Mouse (Mus musculus) hematopoietic stem cell, adult 5-6 weeks (primary cell): Measurements from ENCODE around the gene Lgi1. TPM values are rescaled to one million over a fixed set of nuclear protein-coding genes. Genes with fewer than 3 reads are reported as not detected.

Experiments used
- ATAC-seq, 2 experiments: fragments of 125-278 bp in 1 of 2; replicated peaks in 1 of 2; 2 replicates each; pipeline ENCODE4 v1.8.0; 2016 to 2017; ENCODE audit warnings: inconsistent platforms in 2 of 2, mild to moderate bottlenecking in 2 of 2, moderate number of reproducible peaks in 2 of 2, low read depth in 1 of 2, moderate TSS enrichment in 1 of 2; ENCODE audit not compliant: low FRiP score in 2 of 2, poor library complexity in 2 of 2, severe bottlenecking in 2 of 2, insufficient read depth in 1 of 2, low TSS enrichment in 1 of 2
- total RNA-seq: library from RNA; stranded (forward); fragments of 172-1452, 232-1000 nt; gene quantifications from 2 replicates; pipeline ENCODE4 v1.2.3, GENCODE M21; 2017

Lgi1 gene
- total RNA-seq, 1 experiment from 2014 or later = not detected

DNA sequence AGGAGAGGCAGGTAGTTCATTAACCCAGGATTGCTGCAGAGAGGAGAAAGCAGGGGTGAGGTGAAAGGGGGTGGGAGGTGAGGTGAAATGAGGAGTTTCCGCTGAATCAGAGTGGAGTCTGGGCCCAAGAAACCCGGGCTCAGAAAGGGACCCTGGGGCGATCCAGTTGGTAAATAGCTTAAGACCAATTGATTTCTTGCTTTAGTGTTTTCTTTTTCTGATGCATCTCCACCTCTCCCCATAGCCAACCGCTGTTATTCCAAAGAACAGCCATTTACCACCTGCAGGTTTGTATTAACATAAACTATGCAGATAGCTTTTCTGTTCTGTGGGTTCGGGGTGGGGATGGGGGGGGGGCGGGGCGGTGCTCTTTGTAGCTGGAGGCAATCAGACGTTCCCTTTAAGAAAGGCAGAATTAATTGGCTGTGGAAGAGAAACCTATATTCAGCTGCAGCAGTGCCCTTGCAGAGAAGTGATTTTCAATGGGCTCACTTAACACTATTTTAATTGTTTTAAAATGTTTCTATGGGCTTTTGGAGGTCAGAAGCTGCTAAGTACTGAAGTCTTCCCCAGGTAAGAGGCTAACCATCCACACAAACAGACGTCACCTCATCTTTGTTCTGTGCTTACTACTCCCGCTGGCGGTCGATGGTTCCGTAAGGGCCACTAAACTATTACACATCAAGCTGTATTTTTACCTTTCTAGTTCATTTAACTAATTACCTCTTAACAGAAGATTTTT is 84.1 kb downstream of the Lgi1 start:
- ATAC-seq = no peak

DNA sequence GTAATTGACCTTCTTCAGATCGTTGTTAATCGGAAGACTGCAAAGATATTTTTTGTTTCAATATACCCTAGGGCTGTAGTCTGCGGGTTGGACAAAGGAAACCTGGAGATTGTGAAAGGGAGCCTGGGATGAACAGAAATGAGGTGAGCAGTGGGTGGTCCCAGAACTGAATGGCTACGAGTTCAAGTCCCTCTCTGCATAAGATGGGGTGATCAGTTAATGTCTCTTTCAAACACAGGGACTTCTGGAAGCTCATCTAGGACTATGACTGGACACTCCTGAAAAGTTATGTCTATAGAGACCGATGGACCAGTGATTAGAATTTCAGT is 84.6 kb downstream of the Lgi1 start:
- ATAC-seq = no peak

DNA sequence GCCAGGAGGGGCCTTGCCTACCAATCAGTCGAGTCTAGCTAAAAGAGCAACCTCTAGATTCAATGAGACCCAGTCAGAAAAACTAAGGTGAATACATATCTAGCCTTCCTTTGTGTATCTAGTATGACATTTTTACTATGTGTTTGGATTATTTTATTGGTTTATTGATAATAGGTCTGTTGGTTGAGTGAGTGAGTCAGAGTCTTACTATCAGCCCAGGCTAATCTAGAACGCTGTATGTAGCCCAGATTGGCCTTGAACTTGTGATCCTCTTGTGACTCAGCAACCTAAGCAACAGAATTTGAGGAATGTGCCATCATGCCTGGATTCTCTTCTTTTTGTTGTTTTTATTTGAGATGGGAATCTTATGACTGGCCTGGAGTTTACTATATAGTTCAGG is 86.9 kb downstream of the Lgi1 start:
- ATAC-seq = no peak

DNA sequence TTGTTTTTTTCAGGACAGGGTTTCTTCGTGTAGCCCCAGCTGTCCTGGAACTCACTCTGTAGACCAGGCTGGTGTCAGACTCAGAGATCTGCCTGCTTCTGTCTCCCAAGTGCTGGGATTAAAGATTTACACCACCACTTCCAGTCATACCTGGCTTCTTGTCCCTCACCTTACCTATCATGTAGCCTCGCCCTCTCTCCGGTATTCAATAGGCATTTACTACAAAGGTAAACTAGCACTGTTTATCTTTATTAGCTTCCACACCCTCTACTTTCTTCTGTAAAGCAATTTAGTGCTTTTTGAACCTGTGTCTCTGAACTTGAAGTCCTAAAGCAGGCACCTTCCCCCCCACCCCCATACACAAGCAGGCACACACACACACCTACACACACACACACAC is 87.4 kb downstream of the Lgi1 start:
- ATAC-seq = no peak

DNA sequence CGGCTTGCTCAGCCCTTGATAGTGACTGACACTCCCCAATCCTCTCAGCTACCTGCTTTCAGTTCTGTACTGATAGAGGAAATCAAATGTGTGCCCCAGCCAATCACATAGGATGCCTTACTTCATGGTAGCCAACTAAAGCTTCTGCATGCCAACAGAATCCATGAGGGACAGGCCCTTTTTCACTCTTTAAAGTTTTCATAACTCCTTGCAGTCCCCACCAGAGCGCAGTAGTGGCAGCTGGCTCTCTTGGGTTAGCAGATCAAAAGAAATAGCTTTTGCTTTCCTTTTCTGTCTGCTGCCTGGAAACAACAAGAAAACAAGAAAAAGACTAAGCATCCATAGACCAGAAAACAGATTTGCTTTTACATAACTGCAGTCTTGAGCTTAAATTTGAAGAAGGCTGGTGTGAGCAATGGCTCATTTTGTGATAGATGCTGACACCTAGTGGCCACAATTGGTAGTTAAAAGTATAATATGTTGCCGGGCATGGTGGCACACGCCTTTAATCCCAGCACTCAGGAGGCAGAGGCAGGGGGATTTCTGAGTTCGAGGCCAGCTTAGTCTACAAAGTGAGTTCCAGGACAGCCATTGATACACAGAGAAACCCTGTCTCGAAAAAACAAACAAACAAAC is 88.3 kb downstream of the Lgi1 start:
- peak; percentile 76 to 86 for ATAC-seq

DNA sequence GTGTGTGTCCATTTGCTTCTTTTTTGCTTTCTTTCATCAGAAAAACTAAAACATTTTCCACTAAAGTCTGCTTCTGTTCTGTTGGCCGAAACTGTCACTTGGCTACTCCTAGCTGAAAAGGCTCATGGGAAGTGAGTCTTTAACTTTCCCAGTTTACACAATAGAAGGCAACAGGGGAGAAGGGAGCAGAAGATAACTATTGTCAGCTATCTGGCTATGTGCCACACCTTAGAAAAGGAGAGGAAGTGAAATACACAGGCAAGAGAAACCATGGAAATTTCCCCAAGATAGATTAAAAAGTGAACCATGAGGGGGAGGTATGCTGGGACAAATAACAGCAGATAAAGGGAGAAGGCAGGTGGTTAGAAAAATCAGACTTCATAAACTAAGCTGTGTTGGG is 89.9 kb downstream of the Lgi1 start:
- no peak for ATAC-seq

DNA sequence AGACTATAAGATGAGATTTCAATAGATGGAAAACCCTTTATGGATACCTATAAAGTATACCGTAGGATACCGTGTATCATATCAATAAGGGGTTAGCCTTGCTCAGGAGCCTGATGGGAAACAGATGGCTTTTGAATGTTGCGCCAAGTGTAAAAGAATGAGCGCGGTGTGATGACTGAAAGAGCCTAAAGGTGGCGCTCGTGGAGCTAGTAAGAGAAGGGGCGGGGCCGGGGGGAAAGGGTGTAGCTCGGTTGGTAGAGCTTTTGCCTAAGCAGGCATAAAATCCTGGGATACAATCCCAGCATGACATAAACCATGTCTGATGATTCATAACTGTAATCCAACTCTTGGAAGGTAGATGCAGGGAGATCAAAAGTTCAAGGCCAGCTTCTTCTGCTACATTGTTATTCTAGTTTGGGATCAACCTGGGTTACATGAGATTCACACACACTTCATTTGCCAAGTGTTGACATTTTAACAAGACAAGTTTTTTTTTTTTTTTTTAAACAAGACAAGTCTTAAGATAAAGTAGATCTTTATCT is 90.6 kb downstream of the Lgi1 start:
- ATAC-seq = no peak

DNA sequence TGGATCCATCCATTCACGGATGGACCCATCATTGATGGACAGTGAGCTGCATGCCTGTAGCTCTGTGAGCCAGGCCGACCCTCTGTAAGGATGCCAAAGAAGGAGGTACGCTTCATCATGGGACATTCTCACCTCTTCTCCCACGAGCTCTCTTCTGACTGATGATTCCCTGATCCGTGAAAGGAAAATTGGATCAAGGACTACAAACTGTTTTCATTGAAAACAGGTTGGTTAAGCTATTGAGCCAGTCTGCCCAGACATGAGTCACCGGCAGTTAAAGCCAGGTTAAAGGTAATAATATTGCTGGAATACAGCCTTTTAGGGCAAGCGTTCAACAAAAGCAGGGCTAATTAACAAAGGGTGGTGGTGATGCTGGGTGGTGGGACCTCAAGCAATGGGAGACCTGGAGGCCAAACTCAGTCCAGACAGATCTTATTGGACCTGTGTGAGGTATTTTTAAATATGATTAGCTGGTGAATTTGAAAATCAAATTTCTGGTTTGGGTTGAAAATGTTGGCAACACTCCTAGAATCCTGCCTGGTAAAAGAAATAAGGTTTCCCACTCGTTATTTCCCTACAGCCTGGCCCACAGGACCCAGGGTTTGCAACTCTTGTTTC is 92.0 kb downstream of the Lgi1 start:
- no peak for ATAC-seq

DNA sequence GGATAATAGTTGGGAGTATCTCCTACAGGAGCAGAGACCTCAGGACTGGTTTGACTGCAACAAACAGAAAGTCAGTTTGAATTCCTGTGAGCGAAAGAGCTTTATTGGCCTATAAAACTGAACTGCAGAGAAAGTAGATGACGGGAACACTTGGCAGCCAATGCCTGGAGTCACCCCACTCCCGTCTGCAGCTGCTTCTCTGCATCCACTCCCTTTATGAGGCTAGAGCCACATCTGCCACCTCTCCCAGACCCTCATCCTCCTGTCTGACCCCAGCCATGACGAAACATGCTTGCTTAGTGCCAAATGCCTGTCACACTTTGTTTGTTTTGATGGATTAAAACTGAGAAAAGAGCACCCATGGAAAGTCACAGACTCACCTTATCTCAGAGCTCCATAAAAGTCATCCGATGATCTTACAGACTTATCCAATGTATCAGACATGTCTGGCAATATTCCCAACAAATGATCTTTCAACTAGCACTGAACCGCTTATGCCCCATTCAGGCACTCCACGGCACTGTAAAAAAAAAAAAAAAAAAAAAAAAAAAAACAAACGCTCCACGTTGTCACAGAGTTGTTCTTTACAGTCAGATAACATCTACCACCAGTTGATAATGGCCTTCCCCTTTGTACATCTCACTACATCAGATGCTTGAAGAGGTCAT is 93.8 kb downstream of the Lgi1 start:
- no peak for ATAC-seq

DNA sequence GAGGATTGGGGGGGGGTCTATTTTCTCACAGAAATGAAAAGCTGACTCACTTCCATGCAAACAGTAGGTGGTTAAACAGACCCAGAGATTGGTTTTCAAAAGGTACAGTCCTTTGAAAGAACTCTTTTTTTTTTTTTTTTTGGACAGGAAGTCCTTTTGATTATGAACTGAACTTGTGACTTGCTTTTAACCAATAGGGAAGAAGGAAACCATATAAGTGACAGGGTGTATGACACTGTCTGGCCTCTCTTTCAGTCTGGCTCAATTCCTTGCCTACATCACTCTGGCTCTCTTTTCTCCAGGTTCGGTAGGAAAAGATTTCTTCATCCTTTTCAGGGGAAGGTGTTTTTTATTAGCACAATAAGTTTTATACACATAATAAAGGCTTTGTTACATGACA is 95.0 kb downstream of the Lgi1 start:
- no peak for ATAC-seq

Other genes starting within 250 kb of the Lgi1 start
- gene Myof, start 221.0 kb upstream of the Lgi1 start, total RNA-seq = 36.2 and 46.1 TPM in 2 replicates
- 49.6 and 54.0 TPM in 2 replicates for gene Cep55, start 209.5 kb upstream of the Lgi1 start, total RNA-seq
- gene Ffar4, start 167.5 kb upstream of the Lgi1 start, total RNA-seq = not detected in 2 replicates
- not detected in 2 replicates for gene Rbp4, start 139.3 kb upstream of the Lgi1 start, total RNA-seq
- gene Pde6c, start 131.8 kb upstream of the Lgi1 start, total RNA-seq = not detected in 2 replicates
- 41.5 and 51.5 TPM in 2 replicates for gene Fra10ac1, start 40.4 kb upstream of the Lgi1 start, total RNA-seq
- gene Slc35g1, start 131.4 kb downstream of the Lgi1 start, total RNA-seq = 6.5 and 10.9 TPM in 2 replicates
- not detected in 2 replicates for gene Plce1, start 216.6 kb downstream of the Lgi1 start, total RNA-seq